Mouse (Mus musculus) adrenal gland, postnatal 14 days (tissue): ENCODE measurements around the gene Fhl3. TPM values are rescaled to one million over a fixed set of nuclear protein-coding genes. Genes with fewer than 3 reads are reported as not detected.
"Not testable (repeated sequence)": the region's sequence is repeated elsewhere in the genome, so short reads cannot be mapped to it uniquely, and the experiment has no call there.

ENCODE experiments used
- DNase-seq: peaks from one replicate; pipeline ENCODE4 v3.0.0; 2021; ENCODE audit warnings: mixed read lengths
- total RNA-seq: library from RNA; stranded (reverse); gene quantifications from 2 replicates; pipeline ENCODE4 v1.2.3, GENCODE M21; 2021

Gene Fhl3
- total RNA-seq, 1 experiment from 2014 or later = 7.3 TPM

- DNase-seq = no peak
Measured at GRCm38 (mm10) chr4:124683474-124683873, 17.0 kb upstream of the Fhl3 start.

GRCm38 (mm10) chr4:124685004-124685403 is 15.5 kb upstream of the Fhl3 start:
- DNase-seq = no peak

GRCm38 (mm10) chr4:124685453-124685852 is 15.0 kb upstream of the Fhl3 start:
- no peak for DNase-seq

GRCm38 (mm10) chr4:124685897-124686402 is 14.6 kb upstream of the Fhl3 start:
- DNase-seq = peak; percentile 57

- no peak for DNase-seq
Measured at GRCm38 (mm10) chr4:124691455-124691854, 9.0 kb upstream of the Fhl3 start.

- DNase-seq = no peak
Measured at GRCm38 (mm10) chr4:124692416-124692861, 8.1 kb upstream of the Fhl3 start.

- peak; percentile 92 for DNase-seq
Measured at GRCm38 (mm10) chr4:124693135-124693894, 7.2 kb upstream of the Fhl3 start, which contains the start of gene Utp11. Utp11 (minus strand) TSS chr4:124693600.

GRCm38 (mm10) chr4:124694572-124694971 is 5.9 kb upstream of the Fhl3 start:
- no peak for DNase-seq

GRCm38 (mm10) chr4:124695786-124696516 is 4.5 kb upstream of the Fhl3 start:
- DNase-seq = no peak

GRCm38 (mm10) chr4:124699791-124700190 is 710 bp upstream of the Fhl3 start:
- peak; percentile 52 for DNase-seq

- no peak for DNase-seq
Measured at GRCm38 (mm10) chr4:124701052-124701845, 748 bp downstream of the Fhl3 start.

- no peak for DNase-seq
Measured at GRCm38 (mm10) chr4:124701916-124702315, 1.4 kb downstream of the Fhl3 start.

- DNase-seq = no peak
Measured at GRCm38 (mm10) chr4:124703406-124703805, 2.9 kb downstream of the Fhl3 start.

- peak; percentile 55 for DNase-seq
Measured at GRCm38 (mm10) chr4:124703881-124704796, 3.6 kb downstream of the Fhl3 start.

- peak; percentile 57 for DNase-seq
Measured at GRCm38 (mm10) chr4:124704797-124705474, 4.4 kb downstream of the Fhl3 start.

- no peak for DNase-seq
Measured at GRCm38 (mm10) chr4:124705661-124706269, 5.3 kb downstream of the Fhl3 start.

GRCm38 (mm10) chr4:124707381-124708199 is 7.1 kb downstream of the Fhl3 start:
- not testable (repeated sequence) for DNase-seq

- DNase-seq = not testable (repeated sequence)
Measured at GRCm38 (mm10) chr4:124708200-124708517, 7.7 kb downstream of the Fhl3 start.
